Mouse (Mus musculus) MEL (cell line): ENCODE data around the gene Amot. TPM values are rescaled to one million over a fixed set of nuclear protein-coding genes. Genes with fewer than 3 reads are reported as not detected.
A peak's percentile ranks its signal among the peaks of the same experiment; 100 is the strongest.

Experiments
- DNase-seq: peaks from one replicate; pipeline ENCODE4 v3.0.0; 2011; ENCODE audit warnings: low read depth, low spot score
- H3K27ac ChIP-seq: 2 replicates; pipeline ENCODE4 v1.5.1; 2012; ENCODE audit warnings: low read depth, mild to moderate bottlenecking, control low read depth, low read length, moderate library complexity; ENCODE audit not compliant: control insufficient read depth
- H3K27me3 ChIP-seq, 2 experiments: fragments of 150-350 bp in 1 of 2; sonication (generic) in 1 of 2; 2 replicates each; pipeline ENCODE4 v1.6.1; 2012; ENCODE audit warnings: low read length in 2 of 2, mild to moderate bottlenecking in 2 of 2, improper control_type of control experiment in 1 of 2, moderate library complexity in 1 of 2; ENCODE audit not compliant: insufficient read depth in 2 of 2, control insufficient read depth in 1 of 2
- H3K36me3 ChIP-seq, 2 experiments: 2 replicates each; pipeline ENCODE4 v1.6.1; 2012 to 2014; ENCODE audit warnings: low read length in 2 of 2, improper control_type of control experiment in 1 of 2, inconsistent platforms in 1 of 2, mild to moderate bottlenecking in 1 of 2; ENCODE audit not compliant: insufficient read depth in 2 of 2, control insufficient read depth in 1 of 2
- H3K4me1 ChIP-seq, 2 experiments: fragments of 150-350 bp in 1 of 2; sonication (generic) in 1 of 2; 2 replicates each; pipeline ENCODE4 v1.6.1; 2012; ENCODE audit warnings: low read length in 2 of 2, improper control_type of control experiment in 1 of 2, mild to moderate bottlenecking in 1 of 2; ENCODE audit not compliant: insufficient read depth in 2 of 2, control insufficient read depth in 1 of 2
- H3K4me3 ChIP-seq, 2 experiments: fragments of 150-350 bp in 1 of 2; sonication (generic) in 1 of 2; 2 replicates each; pipeline ENCODE4 v1.5.1; 2012; ENCODE audit warnings: low read depth in 2 of 2, low read length in 2 of 2, mild to moderate bottlenecking in 2 of 2, moderate library complexity in 2 of 2, control low read depth in 1 of 2, improper control_type of control experiment in 1 of 2; ENCODE audit not compliant: control insufficient read depth in 1 of 2, insufficient read depth in 1 of 2
- H3K79me2 ChIP-seq: 2 replicates; pipeline ENCODE4 v1.6.1; 2012; ENCODE audit warnings: mild to moderate bottlenecking, low read length, moderate library complexity; ENCODE audit not compliant: control insufficient read depth, poor library complexity, insufficient read depth
- H3K9ac ChIP-seq: 2 replicates; pipeline ENCODE4 v1.6.1; 2012; ENCODE audit warnings: low read depth, mild to moderate bottlenecking, control low read depth, low read length, moderate library complexity; ENCODE audit not compliant: control insufficient read depth, poor library complexity, severe bottlenecking
- H3K9me3 ChIP-seq: fragments of 150-350 bp; sonication (generic); replicated peaks from 2 replicates; pipeline ENCODE4 v1.6.1; 2012; ENCODE audit warnings: mild to moderate bottlenecking, low read length, improper control_type of control experiment, moderate library complexity; ENCODE audit not compliant: insufficient read depth
- BHLHE40 ChIP-seq: IDR thresholded peaks from 2 replicates; pipeline ENCODE4 v1.6.1; 2012; ENCODE audit warnings: low read depth, mild to moderate bottlenecking, inconsistent platforms, low read length, improper control_type of control experiment, borderline replicate concordance
- CHD1 ChIP-seq: IDR thresholded peaks from 2 replicates; pipeline ENCODE4 v1.6.1; 2012; ENCODE audit warnings: low read depth, mild to moderate bottlenecking, inconsistent platforms, low read length, improper control_type of control experiment
- CHD2 ChIP-seq: IDR thresholded peaks from 2 replicates; pipeline ENCODE4 v1.6.1; 2011; ENCODE audit warnings: low read length, improper control_type of control experiment
- CTCF ChIP-seq, 3 experiments: IDR thresholded peaks in 2 of 3; conservative IDR thresholded peaks in 1 of 3; 2 replicates each; pipeline ENCODE4 v1.5.1; 2011 to 2012; ENCODE audit warnings: low read length in 3 of 3, low read depth in 2 of 3, mild to moderate bottlenecking in 2 of 3, improper control_type of control experiment in 1 of 3, inconsistent platforms in 1 of 3, mixed read lengths in 1 of 3, moderate library complexity in 1 of 3; ENCODE audit not compliant: control insufficient read depth in 1 of 3, insufficient read depth in 1 of 3, poor library complexity in 1 of 3, severe bottlenecking in 1 of 3
- ELF1 ChIP-seq: IDR thresholded peaks from 2 replicates; pipeline ENCODE4 v1.6.1; 2014; ENCODE audit warnings: low read depth, mild to moderate bottlenecking, inconsistent platforms, low read length, improper control_type of control experiment, moderate library complexity
- ETS1 ChIP-seq: IDR thresholded peaks from 2 replicates; pipeline ENCODE4 v1.6.1; 2012; ENCODE audit warnings: low read depth, mild to moderate bottlenecking, inconsistent platforms, low read length, improper control_type of control experiment, moderate library complexity
- GABPA ChIP-seq: IDR thresholded peaks from 2 replicates; pipeline ENCODE4 v1.6.1; 2012; ENCODE audit warnings: low read depth, mild to moderate bottlenecking, inconsistent platforms, low read length, improper control_type of control experiment, moderate library complexity
- GATA1 ChIP-seq: IDR thresholded peaks from 2 replicates; pipeline ENCODE4 v1.6.1; 2011; ENCODE audit warnings: low read depth, low read length, improper control_type of control experiment
- JUND ChIP-seq: IDR thresholded peaks from 2 replicates; pipeline ENCODE4 v1.6.1; 2011; ENCODE audit warnings: low read depth, mild to moderate bottlenecking, improper control_type of control experiment, low read length
- KAT2A ChIP-seq: conservative IDR thresholded peaks from 2 replicates; pipeline ENCODE4 v1.6.1; 2012; ENCODE audit warnings: low read depth, low read length, improper control_type of control experiment, inconsistent platforms
- MAFK ChIP-seq: IDR thresholded peaks from 2 replicates; pipeline ENCODE4 v1.6.1; 2011; ENCODE audit warnings: low read depth, mild to moderate bottlenecking, low read length, improper control_type of control experiment, borderline replicate concordance
- MAX ChIP-seq: IDR thresholded peaks from 2 replicates; pipeline ENCODE4 v1.6.1; 2011; ENCODE audit warnings: low read length, improper control_type of control experiment
- MEF2A ChIP-seq: IDR thresholded peaks from 2 replicates; pipeline ENCODE4 v1.6.1; 2014; ENCODE audit warnings: low read depth, mild to moderate bottlenecking, inconsistent platforms, low read length, improper control_type of control experiment; ENCODE audit not compliant: poor library complexity, insufficient replicate concordance, severe bottlenecking; ENCODE audit errors: extremely low read depth
- MXI1 ChIP-seq: IDR thresholded peaks from 2 replicates; pipeline ENCODE4 v1.6.1; 2011; ENCODE audit warnings: mild to moderate bottlenecking, low read depth, low read length, improper control_type of control experiment
- MYB ChIP-seq: IDR thresholded peaks from 2 replicates; pipeline ENCODE4 v1.6.1; 2011; ENCODE audit warnings: mild to moderate bottlenecking, low read depth, low read length, improper control_type of control experiment
- MYC ChIP-seq: IDR thresholded peaks from 2 replicates; pipeline ENCODE4 v1.6.1; 2011; ENCODE audit warnings: low read depth, mild to moderate bottlenecking, low read length, improper control_type of control experiment, moderate library complexity
- POLR2A ChIP-seq, 2 experiments: IDR thresholded peaks; 2 replicates each; pipeline ENCODE4 v1.6.1; 2011 to 2012; ENCODE audit warnings: low read length in 2 of 2, mild to moderate bottlenecking in 2 of 2, control low read depth in 1 of 2, improper control_type of control experiment in 1 of 2, low read depth in 1 of 2, moderate library complexity in 1 of 2; ENCODE audit not compliant: control insufficient read depth in 1 of 2, insufficient read depth in 1 of 2, poor library complexity in 1 of 2
- POLR2AphosphoS5 ChIP-seq: IDR thresholded peaks from 2 replicates; pipeline ENCODE4 v1.6.1; 2012; ENCODE audit warnings: low read depth, borderline replicate concordance, mild to moderate bottlenecking, inconsistent platforms, low read length, moderate library complexity, mixed read lengths
- SIN3A ChIP-seq: IDR thresholded peaks from 2 replicates; pipeline ENCODE4 v1.6.1; 2012; ENCODE audit warnings: low read length, improper control_type of control experiment, inconsistent platforms
- SMC3 ChIP-seq: IDR thresholded peaks from 2 replicates; pipeline ENCODE4 v1.6.1; 2011; ENCODE audit warnings: low read depth, low read length, improper control_type of control experiment
- TCF12 ChIP-seq: IDR thresholded peaks from 2 replicates; pipeline ENCODE4 v1.6.1; 2014; ENCODE audit warnings: low read depth, mild to moderate bottlenecking, inconsistent platforms, low read length, improper control_type of control experiment, moderate library complexity
- USF2 ChIP-seq, 2 experiments: IDR thresholded peaks; 2 replicates each; pipeline ENCODE4 v1.6.1; 2011 to 2012; ENCODE audit warnings: improper control_type of control experiment in 2 of 2, low read length in 2 of 2, borderline replicate concordance in 1 of 2, inconsistent platforms in 1 of 2, low read depth in 1 of 2, mild to moderate bottlenecking in 1 of 2; ENCODE audit not compliant: insufficient read depth in 1 of 2
- ZC3H11A ChIP-seq: IDR thresholded peaks from 2 replicates; pipeline ENCODE4 v1.6.1; 2012; ENCODE audit warnings: low read depth, mild to moderate bottlenecking, inconsistent platforms, low read length, improper control_type of control experiment
- ZMIZ1 ChIP-seq: IDR thresholded peaks from 2 replicates; pipeline ENCODE4 v1.6.1; 2012; ENCODE audit warnings: low read depth, mild to moderate bottlenecking, inconsistent platforms, low read length, improper control_type of control experiment, moderate library complexity
- ZNF384 ChIP-seq: IDR thresholded peaks from 2 replicates; pipeline ENCODE4 v1.6.1; 2012; ENCODE audit warnings: low read depth, mild to moderate bottlenecking, inconsistent platforms, low read length, improper control_type of control experiment
- polyA plus RNA-seq, 2 experiments: library from polyadenylated mRNA; stranded (reverse) in 1 of 2; unstranded in 1 of 2; fragments of >175 nt in 1 of 2; fragments of >200 nt in 1 of 2; gene quantifications; 2 replicates each; pipeline versions ENCODE4 v1.2.1 to v1.2.4; 2012; ENCODE audit warnings: low replicate concordance in 2 of 2, low read depth in 1 of 2; ENCODE audit not compliant: insufficient read length in 2 of 2, insufficient read depth in 1 of 2, missing spikeins in 1 of 2
- total RNA-seq: library from RNA; depleted of rRNA; stranded (reverse); fragments of 300-350 nt; gene quantifications from 2 replicates; pipeline ENCODE4 v1.2.3, GENCODE M21; 2012

Amot gene
- total and polyA plus RNA-seq, 3 experiments = not detected

GRCm38 (mm10) chrX:145540321-145540720 lies 35.3 kb upstream of the Amot start (continued):
- no peak for TF ChIP-seq GABPA
- TF ChIP-seq MYC = no peak
- no peak for TF ChIP-seq MEF2A
- TF ChIP-seq CHD1 = no peak
- TF ChIP-seq CTCF (IDR thresholded peaks at IDR 0.05 in 2 of 3, conservative IDR thresholded peaks at IDR 0.05 in 1 of 3; ENCODE audit: control insufficient read depth in 1 of 3, insufficient read depth in 1 of 3, low read depth in 2 of 3, low read length in 3 of 3, poor library complexity in 1 of 3, severe bottlenecking in 1 of 3) = peak in 1 of 3 experiments; percentile 47; a peak in 2 of 6 replicates
- no peak for TF ChIP-seq ZMIZ1
- no peak for TF ChIP-seq POLR2AphosphoS5

GRCm38 (mm10) chrX:145529602-145530001 lies 24.6 kb upstream of the Amot start:
- Histone ChIP-seq H3K4me1 (no peaks in the 10 kb centered on the region), H3K79me2 (no peaks in the 10 kb centered on the region), H3K27ac (no peak overlapping the region), H3K27me3 (no peaks in the 10 kb centered on the region), H3K9me3 (no peaks in the 10 kb centered on the region)
- TF ChIP-seq SIN3A = no peak
- TF ChIP-seq ELF1 = no peak
- no peak for TF ChIP-seq MAFK
- no peak for TF ChIP-seq GATA1
- no peak for TF ChIP-seq POLR2AphosphoS5
- TF ChIP-seq USF2 (IDR thresholded peaks at IDR 0.05; ENCODE audit: borderline replicate concordance in 1 of 2, insufficient read depth in 1 of 2, low read depth in 1 of 2, low read length in 2 of 2) = no peak
- no peak for TF ChIP-seq TCF12
- TF ChIP-seq ZNF384 = no peak
- TF ChIP-seq CTCF (IDR thresholded peaks at IDR 0.05 in 2 of 3, conservative IDR thresholded peaks at IDR 0.05 in 1 of 3; ENCODE audit: control insufficient read depth in 1 of 3, insufficient read depth in 1 of 3, low read depth in 2 of 3, low read length in 3 of 3, poor library complexity in 1 of 3, severe bottlenecking in 1 of 3) = no peak
- TF ChIP-seq CHD2 = no peak
- TF ChIP-seq, all 39 proteins: peak for 0
- no peak overlapping the region for H3K4me3 ChIP-seq
- H3K36me3 ChIP-seq = no peaks in the 10 kb centered on the region
- no peak for DNase-seq
- no peak overlapping the region for H3K9ac ChIP-seq

DNA sequence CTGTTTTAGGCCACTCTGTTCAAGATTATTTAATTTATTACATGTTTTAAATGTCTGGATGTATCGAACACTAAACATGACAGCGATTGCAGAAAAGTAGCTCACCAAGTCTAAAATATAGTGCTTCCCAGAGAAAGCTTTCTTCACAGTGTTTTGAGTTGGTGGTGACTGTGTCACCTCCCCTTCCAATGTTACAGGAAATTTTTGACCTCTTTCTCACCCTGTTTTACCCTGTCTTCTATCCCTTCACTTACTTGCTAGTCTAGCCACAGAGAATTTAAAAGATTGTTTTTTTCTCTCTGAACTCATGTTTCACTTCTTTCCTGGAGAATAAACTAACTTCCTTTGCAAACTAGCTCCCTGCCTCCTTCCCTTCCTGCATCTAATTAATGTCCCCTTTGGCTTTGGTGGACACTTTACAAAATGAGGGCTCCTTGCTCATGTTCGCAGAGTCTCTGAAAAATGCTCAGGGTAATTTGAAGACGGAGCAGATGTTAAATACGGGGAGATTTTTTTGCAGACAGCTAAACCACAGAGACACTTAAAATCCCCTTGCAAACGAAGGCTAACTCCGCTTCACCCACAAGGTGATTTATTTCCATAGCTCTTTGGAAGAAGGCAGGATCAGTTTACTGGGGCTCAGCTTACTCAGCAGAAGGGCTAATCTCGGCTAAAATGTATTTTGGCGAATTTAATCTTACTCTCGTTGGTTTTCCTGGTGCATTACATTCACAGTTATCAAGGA lies 11.5 kb upstream of the Amot start:
- no peak for TF ChIP-seq CHD1
- TF ChIP-seq ETS1 = no peak
- TF ChIP-seq MAX = no peak
- TF ChIP-seq MYC = no peak
- no peak for TF ChIP-seq MYB
- TF ChIP-seq MXI1 = no peak
- no peak for TF ChIP-seq ZC3H11A
- TF ChIP-seq TCF12 = no peak
- no peak for TF ChIP-seq SMC3
- TF ChIP-seq ELF1 = no peak
- no peak for TF ChIP-seq JUND
- no peak for TF ChIP-seq KAT2A
- TF ChIP-seq CTCF (IDR thresholded peaks at IDR 0.05 in 2 of 3, conservative IDR thresholded peaks at IDR 0.05 in 1 of 3; ENCODE audit: control insufficient read depth in 1 of 3, insufficient read depth in 1 of 3, low read depth in 2 of 3, low read length in 3 of 3, poor library complexity in 1 of 3, severe bottlenecking in 1 of 3) = no peak
- TF ChIP-seq POLR2AphosphoS5 = no peak
- TF ChIP-seq POLR2A (IDR thresholded peaks at IDR 0.05; ENCODE audit: control insufficient read depth in 1 of 2, insufficient read depth in 1 of 2, low read depth in 1 of 2, low read length in 2 of 2, poor library complexity in 1 of 2) = no peak
- no peak for TF ChIP-seq BHLHE40
- TF ChIP-seq ZNF384 = no peak
- TF ChIP-seq, all 39 proteins: peak for 0
- H3K27ac ChIP-seq = no peak overlapping the region
- no peaks in the 10 kb centered on the region for H3K9me3 ChIP-seq
- no peaks in the 10 kb centered on the region for H3K79me2 ChIP-seq
- DNase-seq = no peak
- no peak overlapping the region for H3K9ac ChIP-seq
- H3K36me3 ChIP-seq = no peaks in the 10 kb centered on the region
- no peak overlapping the region for H3K4me3 ChIP-seq
- no peaks in the 10 kb centered on the region for H3K27me3 ChIP-seq
- H3K4me1 ChIP-seq = no peaks in the 10 kb centered on the region
